Mouse (Mus musculus) lung, embryonic 14.5 days (tissue): ENCODE measurements around the gene Map3k14. TPM values are rescaled to one million over a fixed set of nuclear protein-coding genes. Genes with fewer than 3 reads are reported as not detected.

Source experiments
- ATAC-seq: fragments of 200-750 bp; cut with Nextera tagmentation; 2 replicates; pipeline ENCODE4 v1.8.0; 2017; ENCODE audit warnings: mild to moderate bottlenecking, moderate TSS enrichment, moderate library complexity; ENCODE audit not compliant: insufficient read depth
- DNase-seq: peaks from one replicate; pipeline ENCODE4 v3.0.0-alpha.2; 2015
- H3K27ac ChIP-seq: fragments of 300-500 bp; sonication (generic); 2 replicates; pipeline ENCODE4 v1.5.1; 2014; ENCODE audit warnings: low read depth, mild to moderate bottlenecking, moderate library complexity
- H3K27me3 ChIP-seq: fragments of 300-500 bp; sonication (generic); 2 replicates; pipeline ENCODE4 v1.6.1; 2014; ENCODE audit warnings: low read length, control low read depth; ENCODE audit not compliant: insufficient read depth
- H3K36me3 ChIP-seq: fragments of 300-500 bp; sonication (generic); 2 replicates; pipeline ENCODE4 v1.6.1; 2014; ENCODE audit warnings: control low read depth; ENCODE audit not compliant: insufficient read depth
- H3K4me1 ChIP-seq: fragments of 300-500 bp; sonication (generic); 2 replicates; pipeline ENCODE4 v1.6.1; 2014; ENCODE audit warnings: antibody characterized with exemption, control low read depth; ENCODE audit not compliant: insufficient read depth
- H3K4me2 ChIP-seq: fragments of 300-500 bp; sonication (generic); 2 replicates; pipeline ENCODE4 v1.6.1; 2014; ENCODE audit warnings: mild to moderate bottlenecking
- H3K4me3 ChIP-seq: fragments of 300-500 bp; sonication (generic); 2 replicates; pipeline ENCODE4 v1.5.1; 2014; ENCODE audit warnings: low read depth, low read length
- H3K9ac ChIP-seq: fragments of 300-500 bp; sonication (generic); 2 replicates; pipeline ENCODE4 v1.6.1; 2014
- H3K9me3 ChIP-seq: fragments of 300-500 bp; sonication (generic); 2 replicates; pipeline ENCODE4 v1.6.1; 2016; ENCODE audit warnings: low read depth, low read length, control low read depth
- CTCF ChIP-seq: IDR thresholded peaks from 2 replicates; pipeline ENCODE4 v1.5.1; 2016; ENCODE audit warnings: antibody characterized with exemption, low read depth
- WGBS: fragments of 180-500 bp; shearing (Covaris S2); extraction: QIAGEN DNeasy Blood & Tissue Kit; methylation state at CpG from one replicate; pipeline ENCODE4 v1.1.7; 2014; 5-methylcytosine and 5-hydroxymethylcytosine counted together
- polyA plus RNA-seq: library from polyadenylated mRNA; unstranded; fragments of >200 nt; fragmentation: Nextera tagmentation; extraction: Ambion mirVana; gene quantifications from 2 replicates; pipeline ENCODE4 v1.2.1, GENCODE M21; 2014

Map3k14 gene
- polyA plus RNA-seq, 1 experiment from 2014 or later: 3.1 TPM

DNA sequence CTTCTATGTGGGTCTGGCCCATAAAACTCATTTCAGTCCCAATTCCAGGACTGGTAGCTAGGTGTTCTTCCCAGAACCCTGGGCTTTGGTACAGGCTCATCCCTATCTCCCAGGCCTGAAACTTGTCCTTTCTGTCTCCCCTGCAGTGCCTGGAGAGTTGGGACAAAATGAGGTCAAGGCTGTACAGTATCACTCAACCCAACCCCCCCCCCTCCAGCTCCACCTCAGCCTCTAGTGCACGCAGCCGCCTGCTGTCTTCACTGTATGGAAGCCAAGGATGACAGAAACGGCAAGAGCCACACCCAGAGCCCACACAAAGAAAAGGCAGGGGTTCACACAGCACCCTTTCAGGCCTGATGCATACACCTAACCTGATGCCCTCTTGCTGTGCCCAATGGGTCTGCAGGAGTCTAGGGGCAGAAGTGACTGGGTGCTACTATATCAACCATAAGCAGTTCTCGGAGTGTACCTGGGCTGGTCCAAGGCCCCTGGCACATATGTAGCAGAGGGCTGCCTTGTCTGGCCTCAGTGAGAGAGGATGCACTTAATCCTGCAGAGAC is 20.5 kb downstream of the Map3k14 start:
- no peak for DNase-seq
- no peak for TF ChIP-seq CTCF
- 39% methylated on average over 4 of the region's 4 CpGs for WGBS

DNA sequence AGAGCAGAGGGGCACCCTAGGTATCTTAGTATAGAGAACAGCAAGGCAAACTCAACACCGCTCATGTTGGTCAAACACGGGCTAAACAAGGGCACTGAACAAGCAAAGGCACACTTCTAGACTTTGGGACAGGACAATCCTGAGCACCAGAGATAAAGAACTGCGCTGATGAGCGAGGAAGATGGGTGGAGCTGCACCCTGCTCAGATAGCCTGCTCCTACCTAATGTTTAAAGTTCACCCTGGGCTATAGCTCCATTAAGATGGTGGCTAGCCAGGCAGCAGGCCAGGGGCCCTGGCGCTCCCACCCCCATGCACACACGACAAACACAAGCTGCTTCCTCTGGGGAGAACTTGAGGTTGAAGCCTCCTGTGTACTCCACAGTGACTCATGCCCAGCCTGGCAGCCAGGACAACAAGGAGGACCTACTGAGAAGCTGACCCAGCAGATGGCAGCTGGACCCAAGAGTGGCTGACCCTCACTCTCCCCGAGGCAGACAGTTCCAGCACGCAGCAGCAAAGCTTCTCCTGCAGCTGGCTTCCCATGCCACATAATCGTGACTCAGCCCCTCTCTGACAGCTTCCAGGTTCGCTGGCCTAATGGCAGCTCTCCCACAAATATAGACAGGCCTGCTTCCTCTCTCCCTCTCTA is 21.1 kb downstream of the Map3k14 start:
- 0 out of 2 replicates have a peak, but pooled peaks cover 3% of the 10 kb centered on the region for H3K36me3 ChIP-seq
- TF ChIP-seq CTCF: no peak
- peak overlapping the region; percentile 82 for H3K27ac ChIP-seq
- no peaks in the 10 kb centered on the region for H3K9me3 ChIP-seq
- H3K4me3 ChIP-seq: no peak overlapping the region
- H3K9ac ChIP-seq: no peak overlapping the region
- peak; percentile 29; the same call in 1 of the 2 replicates for ATAC-seq
- DNase-seq: peak; percentile 71
- 50% methylated on average over 10 of the region's 10 CpGs for WGBS
- no peak overlapping the region for H3K4me2 ChIP-seq
- H3K4me1 ChIP-seq: peaks cover 25% of the 10 kb centered on the region
- H3K27me3 ChIP-seq: no peaks in the 10 kb centered on the region

More for the DNA sequence above, 20.5 kb downstream of the Map3k14 start:
- H3K9ac ChIP-seq: no peak overlapping the region
- no peak overlapping the region for H3K4me3 ChIP-seq
- peaks cover 25% of the 10 kb centered on the region for H3K4me1 ChIP-seq
- no peaks in the 10 kb centered on the region for H3K27me3 ChIP-seq
- H3K36me3 ChIP-seq: 0 out of 2 replicates have a peak, but pooled peaks cover 2% of the 10 kb centered on the region
- peak; percentile 9; the same call in 1 of the 2 replicates for ATAC-seq
- H3K9me3 ChIP-seq: no peaks in the 10 kb centered on the region
- no peak overlapping the region; the same call in 1 of the 2 replicates for H3K4me2 ChIP-seq
- peak overlapping the region; percentile 82 for H3K27ac ChIP-seq

DNA sequence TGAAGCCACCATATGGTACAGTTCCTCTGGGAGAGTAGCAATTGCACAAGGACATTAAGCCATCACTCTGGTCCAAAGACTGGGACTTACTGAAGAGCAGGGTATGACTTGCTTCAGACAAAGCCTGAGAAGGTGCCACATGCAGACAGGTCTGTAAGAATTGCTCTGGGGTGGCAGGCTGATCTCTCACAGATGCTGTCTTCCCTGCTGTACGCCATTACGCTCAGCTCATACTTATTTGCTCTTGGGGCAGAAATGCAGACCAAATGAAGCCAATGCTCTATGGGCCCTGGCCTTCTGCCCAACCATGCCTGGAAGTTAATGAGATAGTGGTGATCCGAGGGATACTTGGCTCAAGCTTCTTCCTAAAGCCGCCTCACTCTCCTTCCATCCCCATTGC is 22.4 kb downstream of the Map3k14 start:
- Histone ChIP-seq H3K4me2 (no peak overlapping the region), H3K9me3 (no peaks in the 10 kb centered on the region), H3K4me1 (peaks cover 25% of the 10 kb centered on the region), H3K27me3 (no peaks in the 10 kb centered on the region), H3K4me3 (no peak overlapping the region), H3K36me3 (peaks cover 8% of the 10 kb centered on the region; the same call in 1 of the 2 replicates), H3K27ac (peak overlapping the region; percentile 5; the same call in 1 of the 2 replicates), H3K9ac (no peak overlapping the region)
- peak; percentile 82 for DNase-seq
- 63% methylated on average over 4 of the region's 4 CpGs for WGBS
- ATAC-seq: peak; percentile 50; the same call in 1 of the 2 replicates
- no peak for TF ChIP-seq CTCF

DNA sequence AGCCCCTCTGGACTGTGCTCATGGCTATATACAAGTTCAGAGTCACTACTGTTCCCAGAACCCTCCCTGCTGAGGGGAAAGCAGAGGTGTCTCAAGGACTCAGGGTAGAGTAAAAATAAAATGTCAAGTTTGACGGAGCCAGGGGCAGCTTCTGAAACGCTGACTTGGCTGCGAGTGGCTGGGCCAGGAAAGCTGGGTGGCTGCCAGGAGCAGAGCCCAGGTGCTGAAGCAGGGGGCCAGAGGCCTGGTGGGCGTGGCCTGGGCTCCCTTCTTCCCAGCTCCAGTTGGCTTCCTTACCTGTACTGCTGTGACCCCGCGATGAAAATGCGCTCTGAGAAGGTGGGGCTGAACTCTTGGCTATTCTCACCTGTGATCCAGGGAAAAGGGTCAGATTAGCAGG is 26.5 kb downstream of the Map3k14 start:
- Histone ChIP-seq H3K4me2 (no peak overlapping the region), H3K9ac (no peak overlapping the region), H3K4me1 (peaks cover 5% of the 10 kb centered on the region; the same call in 1 of the 2 replicates), H3K36me3 (peaks cover 43% of the 10 kb centered on the region), H3K4me3 (no peak overlapping the region), H3K9me3 (no peaks in the 10 kb centered on the region), H3K27me3 (no peaks in the 10 kb centered on the region), H3K27ac (peak overlapping the region; percentile 2; the same call in 1 of the 2 replicates)
- peak; percentile 74 for DNase-seq
- no peak for TF ChIP-seq CTCF
- 35% methylated on average over 7 of the region's 7 CpGs for WGBS
- no peak for ATAC-seq

DNA sequence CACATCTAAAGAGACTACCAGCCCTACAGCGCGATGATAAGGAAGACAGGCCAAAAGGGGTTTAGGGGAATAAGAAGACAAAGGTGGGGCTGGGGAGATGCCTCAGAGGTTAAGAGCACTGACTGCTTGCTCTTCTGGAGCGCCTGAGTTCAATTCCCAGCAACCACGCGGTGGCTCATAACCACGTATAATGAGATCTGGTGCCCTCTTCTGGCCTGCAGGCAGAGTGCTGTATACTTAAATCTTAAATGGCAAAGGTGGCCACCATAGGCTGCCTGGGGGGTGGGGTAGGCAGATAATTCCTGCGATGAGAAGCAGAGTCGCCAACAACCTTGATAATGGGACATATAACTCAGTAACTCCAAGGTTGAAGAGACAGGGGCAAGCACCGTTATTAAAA is 29.5 kb downstream of the Map3k14 start:
- H3K4me1 ChIP-seq: no peaks in the 10 kb centered on the region
- 75% methylated on average over 9 of the region's 9 CpGs for WGBS
- no peak overlapping the region for H3K4me2 ChIP-seq
- no peaks in the 10 kb centered on the region for H3K9me3 ChIP-seq
- peaks cover 43% of the 10 kb centered on the region for H3K36me3 ChIP-seq
- H3K27ac ChIP-seq: no peak overlapping the region
- no peak for TF ChIP-seq CTCF
- ATAC-seq (no peak), DNase-seq (no peak)
- H3K27me3 ChIP-seq: no peaks in the 10 kb centered on the region
- H3K4me3 ChIP-seq: no peak overlapping the region
- H3K9ac ChIP-seq: no peak overlapping the region

DNA sequence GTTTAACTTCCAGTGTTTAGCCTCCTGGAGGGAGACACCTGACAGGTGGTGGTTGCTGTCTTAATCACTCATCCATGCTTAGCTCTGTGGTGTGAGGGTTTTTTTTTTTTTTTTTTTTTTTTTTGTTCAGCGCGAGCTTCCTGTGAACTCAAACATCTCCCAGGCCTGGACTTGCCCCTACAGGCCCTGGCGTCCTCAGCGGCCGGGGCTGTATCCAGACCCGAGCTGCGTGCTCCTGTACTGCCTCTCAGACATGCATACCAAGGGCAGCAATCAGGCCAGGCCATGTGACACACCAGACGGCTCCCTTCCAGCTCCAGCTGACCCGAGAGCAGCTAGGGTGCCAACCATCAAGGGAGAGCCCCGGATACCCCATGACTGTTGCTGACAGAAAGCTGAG is 30.4 kb downstream of the Map3k14 start:
- Histone ChIP-seq H3K9me3 (no peaks in the 10 kb centered on the region), H3K4me2 (no peak overlapping the region), H3K9ac (no peak overlapping the region; the same call in 1 of the 2 replicates), H3K4me1 (no peaks in the 10 kb centered on the region), H3K36me3 (peaks cover 42% of the 10 kb centered on the region), H3K27me3 (no peaks in the 10 kb centered on the region), H3K27ac (no peak overlapping the region; the same call in 1 of the 2 replicates), H3K4me3 (no peak overlapping the region)
- 65% methylated on average over 10 of the region's 10 CpGs for WGBS
- DNase-seq: no peak
- no peak for TF ChIP-seq CTCF
- no peak for ATAC-seq

DNA sequence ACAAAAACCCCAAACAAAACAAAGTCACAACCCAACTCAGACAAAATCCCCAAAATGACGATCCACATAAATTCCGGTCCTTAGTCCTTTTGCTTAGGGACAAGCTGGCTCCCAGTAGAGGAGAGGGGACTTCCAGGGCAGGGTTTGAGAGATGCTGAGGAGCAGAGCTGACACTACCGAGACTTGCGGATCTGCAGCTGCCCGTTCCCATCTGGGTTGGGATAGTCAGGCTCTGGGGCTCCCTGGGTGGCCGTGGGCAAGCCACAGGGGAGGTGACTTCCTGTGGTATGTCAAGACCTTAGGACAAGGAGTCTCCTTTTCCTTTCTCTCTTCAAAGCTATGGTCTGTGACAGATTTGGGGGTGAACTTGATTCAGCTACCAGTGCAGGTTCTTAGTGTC is 30.8 kb downstream of the Map3k14 start:
- WGBS: 64% methylated on average over 6 of the region's 6 CpGs
- H3K9ac ChIP-seq: no peak overlapping the region
- ATAC-seq (no peak), DNase-seq (no peak)
- no peak overlapping the region for H3K4me3 ChIP-seq
- no peaks in the 10 kb centered on the region for H3K9me3 ChIP-seq
- H3K27me3 ChIP-seq: no peaks in the 10 kb centered on the region
- H3K27ac ChIP-seq: peak overlapping the region; percentile 42; the same call in 1 of the 2 replicates
- TF ChIP-seq CTCF: no peak
- peaks cover 43% of the 10 kb centered on the region for H3K36me3 ChIP-seq
- no peaks in the 10 kb centered on the region for H3K4me1 ChIP-seq
- no peak overlapping the region for H3K4me2 ChIP-seq
